Mouse (Mus musculus): Measurements from ENCODE around the gene Frmd8. TPM values are rescaled to one million over a fixed set of nuclear protein-coding genes. Genes with fewer than 3 reads are reported as not detected.

Frmd8 gene
- polyA plus RNA-seq, 1 experiment, result 28.5 TPM

DNA sequence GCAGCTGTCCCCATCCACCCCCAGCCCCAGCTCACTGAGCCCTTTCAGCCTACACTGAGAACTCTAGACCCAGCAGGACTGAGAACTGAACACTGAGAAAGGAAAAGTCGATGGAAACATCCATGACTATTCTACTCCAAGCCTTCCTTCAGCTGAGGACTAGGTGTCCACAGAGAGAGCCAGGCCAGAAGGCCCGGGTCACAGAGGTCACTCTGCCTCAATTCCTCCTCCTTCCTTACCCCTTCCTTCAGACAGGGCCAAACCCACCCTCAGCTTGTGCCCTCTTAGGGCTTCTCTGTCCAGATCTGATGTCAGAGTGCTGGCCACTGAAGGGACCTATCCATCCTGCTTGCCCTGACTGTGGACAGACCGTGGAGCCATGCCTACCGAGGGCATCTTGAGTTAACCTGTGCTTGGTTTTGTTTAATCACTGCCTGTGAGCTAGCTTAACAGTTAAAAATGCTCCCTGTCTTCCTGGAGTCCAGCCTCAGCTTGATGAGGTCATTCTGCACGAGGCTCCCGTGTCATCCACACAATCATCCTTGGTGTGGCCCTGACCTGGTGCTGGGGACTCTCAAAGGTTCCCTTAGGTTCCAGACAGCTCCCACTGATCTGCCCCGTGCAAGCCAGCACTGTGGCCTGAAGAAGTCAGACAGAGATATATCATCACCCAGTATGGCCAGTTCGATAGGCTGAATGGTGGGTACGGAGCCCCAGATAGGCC, 64.1 kb downstream of the Frmd8 start:
- no peaks in the 10 kb centered on the region for H3K27me3 ChIP-seq (replicated peaks)
- no peaks in the 10 kb centered on the region for H3K9me3 ChIP-seq
- TF ChIP-seq FLI1 (IDR thresholded peaks at IDR 0.05; ENCODE audit: low read length) (no peak), GATA1 (IDR thresholded peaks at IDR 0.05; ENCODE audit: borderline replicate concordance, low read length) (no peak)
- no peaks in the 10 kb centered on the region for H3K36me3 ChIP-seq (replicated peaks; ENCODE audit: low read length)
- peaks cover 99% of the 10 kb centered on the region for H3K4me1 ChIP-seq
- H3K4me3 ChIP-seq (replicated peaks), result peak overlapping the region; percentile 53

DNA sequence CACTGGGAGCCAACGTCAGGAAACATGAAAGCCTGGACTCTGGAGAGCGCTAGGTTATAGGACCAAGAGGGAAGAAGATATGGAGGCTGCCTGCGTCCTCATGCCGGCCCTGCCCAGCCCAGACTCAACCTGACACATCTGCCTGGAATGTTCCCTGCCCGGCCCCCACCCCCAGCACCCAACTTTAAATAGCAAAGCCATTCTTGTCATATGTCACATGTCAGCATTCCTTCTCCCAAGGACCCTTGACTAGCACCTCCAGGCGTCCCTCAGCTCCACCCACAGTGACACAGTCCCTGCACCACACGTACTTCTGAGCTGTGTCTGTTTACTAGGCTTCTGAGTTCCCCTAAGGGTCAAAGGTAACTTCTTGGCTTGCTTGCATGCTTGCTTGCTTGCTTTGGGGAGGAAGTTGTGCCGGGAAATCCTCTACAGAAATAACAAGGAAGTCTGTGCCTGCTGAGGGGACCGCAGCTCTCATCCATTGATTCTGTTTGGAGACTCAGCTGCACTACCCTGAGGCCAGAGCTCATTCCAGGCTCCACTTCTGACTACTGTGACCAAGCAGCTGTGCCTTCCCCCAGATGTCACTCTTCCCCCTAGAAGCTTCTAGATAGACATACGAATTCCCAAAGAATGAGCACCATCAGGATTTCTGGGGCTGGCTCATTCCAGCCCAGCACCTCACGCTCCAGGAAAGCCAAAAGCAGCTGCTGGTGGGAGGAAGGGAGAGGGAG, 64.8 kb downstream of the Frmd8 start:
- peaks cover 99% of the 10 kb centered on the region for H3K4me1 ChIP-seq

DNA sequence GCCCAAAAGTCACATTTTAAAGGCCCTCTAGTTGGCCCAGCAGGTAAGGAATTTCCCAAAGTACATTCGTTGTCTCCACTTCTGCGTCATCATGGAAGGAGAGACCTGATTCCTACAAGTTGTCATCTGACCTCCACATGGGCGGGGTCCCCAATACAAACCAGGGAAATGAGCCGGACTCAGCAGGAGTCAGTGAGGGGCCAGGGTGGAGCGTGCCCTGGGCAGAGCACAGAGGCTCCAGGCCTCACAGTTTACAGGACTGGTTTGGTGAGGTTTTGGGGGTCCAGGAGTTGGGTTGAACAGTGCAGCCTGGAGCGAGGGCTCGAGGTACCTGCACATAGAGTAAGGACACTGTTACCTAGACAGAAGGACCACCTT, 65.4 kb downstream of the Frmd8 start:
- TF ChIP-seq FLI1 (IDR thresholded peaks at IDR 0.05; ENCODE audit: low read length), result no peak
- no peak for TF ChIP-seq GATA1 (IDR thresholded peaks at IDR 0.05; ENCODE audit: borderline replicate concordance, low read length)
- Histone ChIP-seq H3K36me3 (replicated peaks; ENCODE audit: low read length) (no peaks in the 10 kb centered on the region), H3K4me3 (replicated peaks) (no peak overlapping the region), H3K9me3 (no peaks in the 10 kb centered on the region), H3K4me1 (peaks cover 99% of the 10 kb centered on the region), H3K27me3 (replicated peaks) (no peaks in the 10 kb centered on the region)

More for the DNA sequence above, 64.8 kb downstream of the Frmd8 start:
- TF ChIP-seq FLI1 (IDR thresholded peaks at IDR 0.05; ENCODE audit: low read length), result no peak
- TF ChIP-seq GATA1 (IDR thresholded peaks at IDR 0.05; ENCODE audit: borderline replicate concordance, low read length), result no peak
- H3K9me3 ChIP-seq, result no peaks in the 10 kb centered on the region
- H3K27me3 ChIP-seq (replicated peaks), result no peaks in the 10 kb centered on the region
- peak overlapping the region; percentile 72 for H3K4me3 ChIP-seq (replicated peaks)
- no peaks in the 10 kb centered on the region for H3K36me3 ChIP-seq (replicated peaks; ENCODE audit: low read length)

- Histone ChIP-seq H3K4me1 (peaks cover 99% of the 10 kb centered on the region), H3K27me3 (replicated peaks) (no peaks in the 10 kb centered on the region)
- TF ChIP-seq FLI1 (IDR thresholded peaks at IDR 0.05; ENCODE audit: low read length) (no peak), GATA1 (IDR thresholded peaks at IDR 0.05; ENCODE audit: borderline replicate concordance, low read length) (no peak)
Measured at GRCm38 (mm10) chr19:5808955-5809711, 65.9 kb downstream of the Frmd8 start.

DNA sequence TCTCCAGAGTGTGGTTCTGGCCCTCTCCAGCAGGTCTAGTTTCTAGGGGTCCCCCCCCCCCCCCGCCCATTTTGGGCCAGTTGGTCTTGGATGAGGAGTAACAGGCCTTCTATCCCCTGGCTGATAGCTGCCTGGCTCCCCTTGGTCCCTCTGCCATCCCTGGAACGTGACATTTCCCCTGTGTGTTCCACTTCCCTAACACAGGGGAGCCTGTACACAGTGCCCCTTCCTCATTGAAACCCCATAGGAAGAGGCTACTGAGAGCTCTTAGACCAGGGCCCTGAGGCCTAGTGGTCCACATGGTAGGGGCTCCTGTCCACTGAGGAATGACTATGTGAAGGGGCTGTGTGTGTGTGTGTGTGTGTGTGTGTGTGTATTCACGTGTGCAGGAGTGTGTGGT, 67.3 kb downstream of the Frmd8 start:
- Histone ChIP-seq H3K27me3 (replicated peaks) (no peaks in the 10 kb centered on the region), H3K9me3 (no peaks in the 10 kb centered on the region), H3K36me3 (replicated peaks; ENCODE audit: low read length) (no peaks in the 10 kb centered on the region), H3K4me1 (peaks cover 91% of the 10 kb centered on the region), H3K4me3 (replicated peaks) (no peak overlapping the region)
- TF ChIP-seq FLI1 (IDR thresholded peaks at IDR 0.05; ENCODE audit: low read length), result no peak

More at GRCm38 (mm10) chr19:5808955-5809711, 65.9 kb downstream of the Frmd8 start:
- Histone ChIP-seq H3K36me3 (replicated peaks; ENCODE audit: low read length) (no peaks in the 10 kb centered on the region), H3K4me3 (replicated peaks) (peak overlapping the region; percentile 23), H3K9me3 (no peaks in the 10 kb centered on the region)

GRCm38 (mm10) chr19:5806809-5807205, 68.3 kb downstream of the Frmd8 start:
- no peaks in the 10 kb centered on the region for H3K9me3 ChIP-seq
- no peaks in the 10 kb centered on the region for H3K27me3 ChIP-seq (replicated peaks)
- peak overlapping the region; percentile 83 for H3K4me3 ChIP-seq (replicated peaks)
- peaks cover 82% of the 10 kb centered on the region for H3K4me1 ChIP-seq
- no peaks in the 10 kb centered on the region for H3K36me3 ChIP-seq (replicated peaks; ENCODE audit: low read length)
- TF ChIP-seq GATA1 (IDR thresholded peaks at IDR 0.05; ENCODE audit: borderline replicate concordance, low read length), result no peak
- TF ChIP-seq FLI1 (IDR thresholded peaks at IDR 0.05; ENCODE audit: low read length), result no peak

- TF ChIP-seq GATA1 (IDR thresholded peaks at IDR 0.05; ENCODE audit: borderline replicate concordance, low read length) (no peak), FLI1 (IDR thresholded peaks at IDR 0.05; ENCODE audit: low read length) (no peak)
- peak overlapping the region; percentile 83 for H3K4me3 ChIP-seq (replicated peaks)
- H3K4me1 ChIP-seq, result peaks cover 76% of the 10 kb centered on the region
- no peaks in the 10 kb centered on the region for H3K27me3 ChIP-seq (replicated peaks)
- H3K36me3 ChIP-seq (replicated peaks; ENCODE audit: low read length), result peaks cover 3% of the 10 kb centered on the region
- no peaks in the 10 kb centered on the region for H3K9me3 ChIP-seq
Measured at GRCm38 (mm10) chr19:5806051-5806808, 68.8 kb downstream of the Frmd8 start.

GRCm38 (mm10) chr19:5804371-5804899, 70.6 kb downstream of the Frmd8 start:
- peaks cover 20% of the 10 kb centered on the region for H3K36me3 ChIP-seq (replicated peaks; ENCODE audit: low read length)
- peaks cover 58% of the 10 kb centered on the region for H3K4me1 ChIP-seq
- TF ChIP-seq GATA1 (IDR thresholded peaks at IDR 0.05; ENCODE audit: borderline replicate concordance, low read length), result no peak
- no peak for TF ChIP-seq FLI1 (IDR thresholded peaks at IDR 0.05; ENCODE audit: low read length)
- no peaks in the 10 kb centered on the region for H3K9me3 ChIP-seq
- no peaks in the 10 kb centered on the region for H3K27me3 ChIP-seq (replicated peaks)
- H3K4me3 ChIP-seq (replicated peaks), result peak overlapping the region; percentile 100

DNA sequence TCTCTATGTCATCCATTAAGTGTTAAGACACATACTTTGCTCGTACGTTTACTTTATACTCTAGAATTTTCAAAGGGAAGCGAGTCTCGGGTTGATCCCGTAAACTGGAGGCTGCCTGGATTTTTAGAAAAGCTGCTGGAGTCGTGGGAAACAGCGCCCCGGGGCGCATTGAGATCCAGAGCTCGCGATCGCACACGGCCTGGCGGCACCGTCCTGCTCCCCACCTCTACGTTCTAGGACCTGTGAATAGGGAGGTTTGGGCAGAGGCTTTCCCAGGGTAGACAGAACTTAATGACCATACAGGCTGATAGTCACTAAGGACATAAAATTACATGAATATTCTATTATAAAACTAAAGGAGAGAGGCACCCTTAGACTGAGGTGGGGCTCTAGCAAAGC, 71.2 kb downstream of the Frmd8 start:
- Histone ChIP-seq H3K27me3 (replicated peaks) (no peaks in the 10 kb centered on the region), H3K9me3 (no peaks in the 10 kb centered on the region), H3K4me1 (peaks cover 53% of the 10 kb centered on the region), H3K4me3 (replicated peaks) (peak overlapping the region; percentile 100), H3K36me3 (replicated peaks; ENCODE audit: low read length) (peaks cover 26% of the 10 kb centered on the region)
- TF ChIP-seq GATA1 (IDR thresholded peaks at IDR 0.05; ENCODE audit: borderline replicate concordance, low read length), result no peak
- no peak for TF ChIP-seq FLI1 (IDR thresholded peaks at IDR 0.05; ENCODE audit: low read length)

Measured in megakaryocyte, embryonic 14.5 days (primary cell).